Mouse (Mus musculus) adrenal gland, adult 2 months (tissue): ENCODE measurements around the gene Urb2. TPM values are rescaled to one million over a fixed set of nuclear protein-coding genes. Genes with fewer than 3 reads are reported as not detected.
"Not testable (repeated sequence)": the region's sequence is repeated elsewhere in the genome, so short reads cannot be mapped to it uniquely, and the experiment has no call there.

Experiments
- DNase-seq: peaks from one replicate; pipeline ENCODE4 v3.0.0; 2021
- long read RNA-seq: library from polyadenylated mRNA; stranded (forward); transcript quantifications from one replicate; pipeline ENCODE4 v2.0.0, GENCODE M21; 2021
- polyA plus RNA-seq: library from polyadenylated mRNA; depleted of rRNA; stranded (reverse); fragments of >200 nt; gene quantifications from 2 replicates; pipeline ENCODE4 v1.2.3, GENCODE M21; 2012; rRNA removed
- total RNA-seq, 2 experiments: library from RNA; stranded (reverse); gene quantifications; 2 replicates each; pipeline ENCODE4 v1.2.3; 2021

The Urb2 gene
- total RNA-seq (10 to 100 TPM; 10.6 to 12.7 TPM), polyA plus RNA-seq (2.2 and 3.4 TPM in 2 replicates)
- long read RNA-seq, partial matches to known transcripts: 0 of 1 reads
- long read RNA-seq, other reads (novel, unspliced or antisense): 1 of 1 reads

DNA sequence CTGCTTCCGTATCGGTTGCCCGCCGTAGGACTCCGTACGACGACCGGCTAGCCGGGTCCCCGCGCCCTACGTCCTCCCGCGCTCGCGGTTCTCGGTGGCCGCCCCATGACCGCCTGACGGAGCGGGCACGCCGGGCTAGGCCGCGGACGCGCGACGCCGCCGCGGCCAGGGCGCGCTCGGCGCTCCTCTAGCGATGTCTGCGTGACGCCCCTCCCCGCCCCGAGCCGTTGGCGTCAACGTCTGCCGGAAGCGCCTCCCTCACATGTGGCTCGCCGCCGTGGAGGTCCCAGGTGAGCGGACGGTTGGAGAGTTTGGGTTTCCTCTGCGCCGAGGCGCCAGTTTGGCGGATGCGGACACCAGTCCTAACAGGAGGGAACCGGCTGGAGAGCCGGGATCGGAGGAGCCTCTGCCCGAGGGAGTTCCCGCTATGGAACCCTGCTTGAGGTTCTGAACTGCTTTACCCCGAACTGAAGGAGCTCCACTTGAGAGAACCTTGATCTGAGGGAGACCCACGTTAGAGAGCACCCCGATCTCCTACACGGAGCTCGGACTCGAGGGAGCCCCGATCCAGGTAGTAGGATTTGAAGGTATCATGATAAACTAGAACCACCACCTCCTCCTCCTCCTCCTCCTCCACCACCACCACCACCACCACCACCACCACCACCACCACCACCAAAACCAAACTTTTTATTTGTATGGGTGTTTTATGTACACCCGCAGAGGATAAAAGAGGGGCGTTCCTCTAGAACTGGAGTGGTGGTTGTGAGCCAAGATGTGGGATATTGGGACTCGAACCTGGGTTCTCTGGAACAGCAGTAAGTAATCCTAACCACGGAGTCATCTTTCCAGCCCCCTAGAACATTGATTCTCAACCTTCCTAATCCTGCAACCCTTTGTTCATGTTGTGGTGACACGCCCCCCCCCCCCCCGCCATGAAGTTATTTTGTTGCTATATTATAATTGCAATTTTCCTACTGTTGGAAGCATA lies at the start of gene Urb2, which contains the start of gene Taf5l:
Gene Urb2 (plus strand): TSS at position 272 of the 991 bp plus-strand sequence.
Gene Taf5l (minus strand): TSS at position 161 of the 991 bp plus-strand sequence.
- DNase-seq: peak; percentile 98

DNA sequence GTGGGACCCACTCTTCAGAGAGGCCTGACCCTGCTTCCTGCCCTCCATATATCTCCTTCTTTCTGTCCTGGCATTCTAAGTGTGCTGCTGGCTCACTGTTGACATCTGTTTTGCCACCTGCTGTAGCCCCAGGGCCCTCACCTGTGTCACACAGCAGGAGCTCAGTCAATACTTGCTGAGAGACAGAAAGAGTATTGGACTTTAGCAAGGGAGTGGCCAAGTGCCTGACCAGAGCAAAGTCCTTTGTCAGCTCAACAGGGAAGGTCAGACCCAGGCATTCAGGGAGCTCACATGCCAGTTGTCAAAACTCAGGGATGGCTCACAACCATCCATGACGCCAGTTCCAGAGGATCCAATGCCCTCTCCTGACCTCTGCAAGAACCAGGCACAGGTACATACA lies 47.8 kb upstream of the Urb2 start:
- no peak for DNase-seq

DNA sequence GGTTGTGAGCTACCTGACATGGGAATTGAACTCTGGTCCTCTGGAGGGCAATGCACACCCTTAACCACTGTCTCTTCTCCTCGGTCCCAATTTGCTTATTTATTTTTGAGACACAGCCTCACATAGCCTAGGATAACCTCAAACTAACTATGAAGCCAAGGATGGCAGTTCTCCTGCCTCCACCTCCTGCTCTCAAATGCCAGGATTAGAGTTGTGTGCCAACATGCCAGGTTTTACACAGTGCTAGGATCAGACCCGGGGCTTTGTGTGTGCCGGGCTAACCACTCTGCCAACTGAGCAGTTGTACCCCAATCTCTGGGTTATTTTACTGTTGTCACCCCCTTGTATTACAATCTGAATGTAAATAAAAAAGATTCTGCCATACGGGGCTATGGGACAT lies 43.8 kb upstream of the Urb2 start:
- DNase-seq: no peak

DNA sequence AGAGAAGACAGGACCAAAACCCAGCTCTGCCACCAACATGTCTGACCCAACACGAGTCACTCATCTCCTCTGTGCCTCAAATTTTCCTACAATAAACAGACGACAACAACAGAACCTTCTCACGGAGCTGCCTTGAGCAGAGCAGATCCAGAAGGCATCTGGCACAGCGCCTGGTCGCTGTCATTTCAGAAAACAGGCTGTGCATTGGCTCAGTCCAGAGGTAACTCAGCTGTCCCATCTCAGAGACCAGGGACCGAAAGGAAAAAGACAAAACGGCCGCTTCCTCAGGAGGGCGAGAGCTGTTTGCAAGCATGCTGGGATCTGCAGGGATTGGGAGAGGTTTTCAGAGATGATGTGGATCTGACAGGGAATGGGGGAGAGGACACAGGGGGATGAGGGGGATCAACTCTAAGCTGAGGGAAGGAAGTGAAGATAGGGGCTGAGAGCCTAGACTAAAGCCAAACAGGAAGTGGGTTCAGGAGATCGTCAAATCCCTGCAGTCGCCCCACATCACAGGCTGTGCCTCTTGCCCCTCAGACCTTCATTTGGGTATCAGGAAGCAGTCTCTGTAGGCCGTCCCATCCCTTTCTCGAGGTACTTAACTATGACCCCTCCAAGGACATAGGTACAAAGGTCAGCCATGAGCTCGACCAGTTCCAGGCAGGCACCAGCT lies 43.0 kb upstream of the Urb2 start:
- DNase-seq: peak; percentile 26

DNA sequence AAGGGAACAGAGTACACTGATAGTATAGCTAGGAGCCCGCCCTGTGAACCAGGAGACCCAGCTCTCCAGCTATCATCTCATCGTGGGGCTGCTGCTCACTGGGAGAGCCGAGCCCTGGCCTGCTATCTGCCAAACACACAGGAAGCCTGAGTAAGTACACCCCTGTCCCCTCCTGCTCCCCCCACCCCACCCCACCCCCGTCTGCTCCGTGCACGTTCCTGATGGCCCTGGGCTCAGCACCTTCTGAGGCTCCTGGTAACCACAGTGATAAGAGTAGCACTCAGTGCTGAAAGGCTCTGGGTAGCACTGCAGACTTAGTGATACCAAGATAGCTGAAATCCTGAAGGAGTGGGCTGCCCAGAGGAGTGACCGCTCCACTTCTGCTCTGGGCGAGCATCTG lies 42.4 kb upstream of the Urb2 start:
- DNase-seq: no peak

DNA sequence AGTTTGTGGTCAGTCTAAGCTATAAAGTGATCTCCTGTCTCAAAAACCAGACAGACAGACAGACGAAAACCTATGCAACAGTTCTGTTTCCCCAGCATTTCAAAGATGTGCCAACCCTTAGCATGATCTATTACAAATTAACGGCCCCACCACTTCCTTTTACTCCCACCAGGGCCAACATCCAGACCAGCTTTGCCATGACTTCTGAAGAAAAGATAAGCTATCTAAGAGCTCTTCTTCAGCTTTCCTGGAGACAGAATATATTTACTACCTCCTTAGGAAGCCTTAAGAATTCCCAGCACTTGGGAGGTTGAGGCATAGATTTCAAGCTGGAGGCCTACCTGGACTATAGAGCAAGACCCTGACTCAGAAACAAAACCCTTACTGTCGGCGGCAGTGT lies 41.1 kb upstream of the Urb2 start:
- DNase-seq: no peak

DNA sequence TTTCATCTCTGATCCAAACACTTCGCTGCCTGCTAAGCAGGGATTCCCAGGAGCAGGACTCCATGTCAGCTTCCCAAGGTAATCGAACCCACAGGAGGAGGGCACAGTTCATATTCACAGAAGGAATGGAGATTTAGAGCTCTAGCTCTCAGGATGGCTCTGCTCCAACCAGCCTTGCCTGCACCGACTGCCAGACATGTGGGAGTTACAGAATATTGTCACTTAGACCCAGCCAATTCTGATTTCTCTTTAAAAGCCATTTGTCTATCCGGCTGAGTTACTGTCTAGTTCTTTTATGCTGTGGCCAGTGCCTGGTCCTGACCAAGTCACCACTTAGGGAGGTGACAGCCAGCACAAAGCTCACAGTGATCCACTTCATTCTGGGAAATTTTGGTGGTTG lies 39.6 kb upstream of the Urb2 start:
- DNase-seq: no peak

DNA sequence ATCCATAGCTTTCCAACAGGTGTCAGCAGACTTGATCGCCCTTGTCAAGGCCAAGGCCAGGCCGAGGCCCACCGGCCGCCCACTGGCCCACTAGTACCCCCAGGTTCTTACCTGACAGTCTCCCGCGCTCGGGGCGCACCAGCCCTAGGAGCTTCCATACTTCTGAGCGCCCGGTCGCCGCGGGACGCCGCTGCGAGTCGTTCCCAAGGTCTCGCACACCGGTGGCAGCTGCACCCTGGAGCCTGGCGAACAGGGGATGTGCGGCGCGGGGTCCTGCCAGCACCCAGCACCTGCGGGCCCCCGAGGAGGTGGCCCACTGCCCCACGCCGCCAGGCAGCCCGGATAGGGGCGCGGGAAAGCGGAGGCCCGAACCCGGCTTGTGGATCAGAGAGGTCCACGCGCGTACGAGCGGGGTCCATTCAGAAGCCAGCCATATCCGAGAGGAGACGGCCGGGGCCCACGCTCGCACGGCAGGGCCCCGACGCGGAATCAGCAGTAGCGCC lies 39.0 kb upstream of the Urb2 start:
- DNase-seq: no peak

DNA sequence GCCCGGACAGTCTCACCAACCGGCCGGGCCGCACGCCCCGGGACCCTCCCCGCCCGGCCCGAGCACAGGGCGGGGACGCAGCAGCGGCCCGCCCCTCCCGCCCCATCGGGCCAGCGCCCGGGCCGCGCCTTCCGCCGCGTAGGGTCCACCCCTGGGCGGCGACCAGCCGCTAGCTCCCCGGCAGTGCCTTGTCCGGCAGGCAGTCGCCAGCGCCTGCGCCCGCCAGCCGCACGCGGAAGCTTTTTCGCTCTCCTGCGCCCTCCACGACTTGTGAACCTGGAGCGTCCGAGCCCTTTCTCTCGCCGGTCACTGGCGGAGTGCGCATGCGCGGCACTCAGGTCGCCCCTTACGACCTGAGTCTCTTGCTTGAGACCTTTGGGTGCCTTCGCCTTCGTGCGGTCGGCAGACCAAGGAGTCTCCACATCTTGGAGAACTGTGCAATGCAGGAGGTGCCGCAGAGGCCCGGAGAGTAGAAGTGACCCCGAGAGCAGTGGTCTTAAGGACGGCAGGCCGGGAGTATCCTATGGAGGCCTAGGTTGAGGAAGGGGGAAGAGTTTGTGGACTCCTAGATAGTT lies 38.4 kb upstream of the Urb2 start, which contains the start of gene Abcb10:
Gene Abcb10 (minus strand): TSS at position 297 of the 575 bp plus-strand sequence.
- DNase-seq: peak; percentile 98

DNA sequence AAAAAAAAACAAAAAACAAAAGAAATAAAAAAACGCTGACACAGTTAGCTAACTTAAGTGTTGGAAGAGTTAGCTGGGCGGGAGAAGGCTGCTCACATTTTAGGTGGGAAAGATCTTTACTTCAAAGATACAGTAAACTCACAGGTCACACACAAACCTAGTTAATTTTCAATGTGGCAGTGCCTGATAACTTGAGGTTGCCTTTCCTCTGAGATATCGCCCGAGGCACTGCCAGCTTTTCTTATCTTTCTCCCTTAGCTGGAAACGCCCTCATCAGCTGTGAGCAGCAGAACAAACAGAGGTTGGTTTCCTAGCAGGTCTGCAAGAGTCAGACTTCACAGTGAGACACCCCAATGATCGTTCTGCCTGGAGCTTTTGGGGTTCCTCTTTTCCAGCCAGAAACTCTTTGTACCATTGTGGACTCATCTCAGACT lies 32.7 kb upstream of the Urb2 start:
- DNase-seq: no peak

DNA sequence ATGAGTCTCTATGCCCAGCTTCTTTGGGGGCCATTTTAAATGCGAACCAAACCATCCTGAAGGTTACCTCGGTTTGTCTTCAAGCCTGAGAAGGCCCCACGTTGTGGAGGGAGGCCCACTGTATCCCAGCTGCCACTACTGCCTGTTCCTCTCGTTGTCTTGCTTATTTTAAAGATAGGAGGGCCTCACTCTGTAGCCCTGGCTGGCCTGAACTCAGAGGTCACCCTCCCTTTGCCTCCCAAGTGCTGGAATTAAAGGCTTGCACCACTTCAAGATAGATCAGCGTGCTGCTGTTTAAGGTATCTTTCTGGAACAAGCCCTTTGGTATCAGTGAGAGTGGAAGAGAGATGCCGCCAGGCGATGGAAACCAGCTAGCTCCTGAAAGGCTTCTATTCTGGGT lies 32.2 kb upstream of the Urb2 start:
- DNase-seq: no peak

DNA sequence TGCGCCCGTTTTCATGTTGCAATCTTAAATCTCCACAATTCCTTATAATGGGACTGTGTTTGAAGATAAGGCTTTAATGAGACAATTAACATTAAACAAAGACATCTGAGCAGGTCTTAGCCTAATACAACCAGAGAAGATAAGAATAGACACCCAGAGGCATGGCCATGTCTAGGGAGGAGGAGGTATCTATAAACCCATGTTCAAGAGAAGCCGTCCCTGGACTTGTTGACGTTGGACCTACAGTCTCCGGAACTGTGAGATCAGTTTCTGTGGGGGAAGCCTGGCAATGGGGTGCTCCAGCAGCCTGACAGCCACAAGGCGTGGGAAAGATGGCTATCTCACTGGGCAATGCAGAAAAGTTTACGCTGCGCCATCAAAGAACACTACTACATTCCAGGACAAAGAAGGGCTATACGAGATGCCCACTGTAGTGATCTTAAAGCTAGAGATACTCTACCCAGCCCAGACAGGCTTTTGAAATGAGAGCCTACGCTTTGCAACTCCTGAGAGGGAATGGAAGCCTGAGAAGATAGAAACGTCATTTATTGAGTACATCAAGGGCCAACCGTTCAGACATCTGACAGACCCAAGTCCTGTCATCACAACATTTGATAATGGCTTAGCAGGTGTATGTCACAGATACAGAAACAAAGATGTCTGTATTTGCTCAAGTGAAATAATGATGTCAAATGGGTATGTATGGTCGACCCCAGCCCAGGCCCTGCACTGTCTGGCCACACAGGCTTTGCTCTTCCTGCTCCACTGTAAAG lies 30.8 kb upstream of the Urb2 start:
- no peak for DNase-seq

DNA sequence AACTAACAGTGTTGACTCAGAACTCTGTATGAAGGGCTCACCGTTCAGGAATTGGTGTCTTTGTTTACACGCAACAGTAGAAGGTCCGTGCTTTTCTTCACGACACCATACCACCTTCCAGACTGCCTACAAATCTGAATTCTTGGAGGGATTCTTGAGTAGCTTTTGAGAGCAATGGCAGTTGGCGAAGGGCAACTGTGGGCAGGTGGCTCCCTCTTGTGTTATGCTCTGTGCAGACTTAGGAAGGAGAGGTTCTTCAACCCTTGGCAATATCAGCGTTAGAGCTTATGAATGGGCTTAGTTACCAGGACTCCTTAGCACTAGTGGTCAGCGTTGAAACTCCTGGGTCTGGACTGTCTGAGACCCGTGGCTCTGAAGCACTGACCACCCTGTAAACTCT lies 28.7 kb upstream of the Urb2 start:
- no peak for DNase-seq

DNA sequence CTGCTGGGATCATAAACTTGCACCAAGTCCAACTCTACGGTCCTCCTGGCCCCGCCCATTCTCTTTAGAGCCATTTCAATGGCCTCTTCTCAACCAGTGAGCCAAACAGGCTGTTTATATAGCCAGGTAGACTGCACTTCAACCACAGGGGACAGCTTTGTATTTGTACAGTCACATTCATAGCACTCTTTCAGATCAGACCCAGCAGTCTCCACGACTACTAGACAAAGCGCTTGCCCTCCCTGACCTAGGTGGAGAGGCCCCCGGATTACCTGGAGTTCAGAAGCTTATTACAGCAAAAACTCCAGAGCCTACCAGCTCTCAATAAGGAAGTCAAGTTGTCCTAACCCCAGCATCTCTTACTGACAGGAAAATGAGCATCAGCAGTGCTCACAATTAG lies 27.7 kb upstream of the Urb2 start:
- no peak for DNase-seq

DNA sequence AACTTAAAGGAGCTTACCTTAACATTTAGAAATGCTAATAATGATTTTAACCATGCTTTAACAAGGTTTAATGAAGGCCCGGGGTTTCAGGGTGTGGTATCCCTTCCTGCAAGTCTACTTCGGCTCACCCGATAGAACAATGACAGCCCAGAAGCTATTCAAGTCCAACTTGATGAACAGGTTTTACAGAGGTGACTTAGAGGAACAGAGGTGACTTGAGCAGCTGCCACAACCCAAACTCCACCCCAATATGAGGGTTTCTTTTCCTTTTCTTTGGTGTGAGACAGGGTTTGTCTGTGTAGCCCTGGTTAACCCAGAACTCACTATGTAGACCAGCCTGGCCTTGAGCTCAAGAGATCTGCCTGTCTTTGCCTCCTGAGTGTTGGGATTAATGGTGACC lies 27.3 kb upstream of the Urb2 start:
- DNase-seq: no peak

DNA sequence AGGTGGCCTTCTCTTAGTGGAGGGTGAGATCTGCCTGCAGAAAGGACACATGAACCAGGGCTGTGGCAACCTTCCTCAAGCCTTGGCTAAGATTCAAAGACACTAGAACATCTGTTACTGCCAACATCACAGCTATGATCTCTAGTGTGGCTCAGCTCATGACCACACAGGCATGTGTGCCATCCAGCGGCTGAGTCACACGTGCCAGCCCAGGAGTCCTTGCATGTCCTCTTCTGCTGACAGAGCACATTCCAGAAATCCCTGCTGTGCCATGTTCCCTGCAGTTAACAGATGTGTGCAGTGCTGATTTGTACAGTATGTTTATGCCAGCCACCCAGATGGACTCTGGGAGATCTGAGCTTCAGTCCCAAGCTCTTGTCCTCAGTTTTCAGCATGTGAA lies 21.7 kb upstream of the Urb2 start:
- DNase-seq: peak; percentile 78

DNA sequence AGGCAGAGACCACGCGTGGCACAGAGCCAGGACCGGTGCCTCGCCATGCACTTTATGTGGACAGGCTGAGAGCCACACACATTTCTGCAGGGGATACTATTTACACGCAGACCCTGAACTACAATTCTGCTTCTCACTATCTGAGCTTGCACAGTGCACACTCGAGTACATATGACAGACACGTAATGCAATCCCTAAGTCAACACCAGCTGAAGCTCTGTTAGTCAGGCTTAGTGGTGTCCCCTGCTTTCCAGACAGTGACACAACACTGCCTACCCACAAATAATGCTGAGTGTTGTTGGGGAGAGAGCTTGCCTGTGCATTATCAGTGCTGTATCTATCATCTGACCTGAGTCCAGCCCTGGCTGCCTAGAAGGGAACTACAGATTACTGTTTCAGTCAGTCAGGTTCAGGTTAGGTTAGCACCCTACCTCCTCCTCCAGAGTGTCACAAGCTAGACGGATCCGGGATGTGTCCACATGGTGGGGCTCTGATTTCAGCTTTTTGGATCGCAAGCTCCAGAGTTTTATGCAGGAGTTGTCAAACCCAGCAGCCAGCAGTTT lies 18.7 kb upstream of the Urb2 start:
- DNase-seq: no peak

DNA sequence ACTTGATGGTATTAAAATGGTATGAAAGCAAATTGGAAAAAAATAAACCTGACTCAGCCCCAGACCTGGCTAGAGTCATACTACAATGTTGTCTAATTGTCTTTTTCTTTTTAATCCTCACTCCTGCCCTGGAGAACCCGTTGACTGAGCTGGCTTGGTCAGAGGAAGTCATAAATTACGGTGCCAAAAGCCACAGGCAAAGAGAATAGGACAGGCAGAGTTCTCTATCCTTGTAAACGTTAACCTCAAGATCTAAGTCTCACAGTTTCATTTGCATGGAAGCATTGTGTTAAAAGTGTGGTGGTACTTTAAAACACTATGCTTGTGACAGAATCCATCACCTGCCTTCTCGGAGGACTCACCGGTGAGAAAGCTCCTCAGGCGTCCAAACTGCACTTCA lies 13.5 kb upstream of the Urb2 start:
- DNase-seq: no peak

DNA sequence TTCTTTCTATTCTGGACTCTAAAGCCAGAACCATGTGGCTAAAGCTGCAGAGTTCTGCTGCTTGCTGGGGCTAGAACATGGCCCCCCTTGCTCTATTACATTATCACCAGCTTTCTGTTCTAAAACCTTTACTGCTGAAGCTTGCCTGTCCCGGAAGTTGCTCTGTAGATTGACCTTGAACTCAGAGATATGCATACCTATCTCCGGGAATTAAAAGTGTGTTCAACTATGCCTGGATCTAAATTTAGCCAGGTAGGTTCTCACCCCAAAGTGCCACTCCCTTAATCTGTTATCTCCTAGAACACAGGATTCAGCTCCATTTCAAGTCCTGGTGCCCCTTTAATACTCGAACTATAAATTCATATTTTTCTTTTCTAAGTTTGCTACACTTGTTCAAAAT lies 9.7 kb upstream of the Urb2 start:
- no peak for DNase-seq

DNA sequence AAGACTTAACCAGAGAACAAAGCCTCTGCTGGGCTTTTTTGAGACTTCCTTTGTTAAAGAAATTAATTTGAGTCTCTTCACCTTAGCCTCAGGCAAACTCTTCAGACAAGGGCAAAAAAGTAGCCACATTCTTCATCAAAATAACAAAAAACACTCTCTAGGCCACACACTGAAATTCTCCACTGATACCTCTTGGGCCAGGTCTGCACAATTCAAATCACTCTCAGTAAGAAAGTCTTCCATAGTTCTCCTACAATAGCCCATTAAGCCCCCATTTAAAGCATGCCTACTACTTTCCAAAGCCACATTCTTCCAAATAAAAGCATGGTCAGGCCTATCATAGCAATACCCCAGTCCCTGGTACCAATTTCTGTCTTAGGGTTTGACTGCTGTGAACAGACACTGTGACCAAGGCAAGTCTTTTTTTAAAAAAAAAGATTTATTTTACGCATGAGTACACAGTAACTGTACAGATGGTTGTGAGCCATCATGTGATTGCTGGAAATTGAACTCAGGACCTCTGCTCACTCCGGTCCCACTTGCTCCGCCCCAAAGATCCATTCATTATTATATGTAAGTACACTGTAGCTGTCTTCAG lies 9.2 kb upstream of the Urb2 start:
- DNase-seq: no peak

DNA sequence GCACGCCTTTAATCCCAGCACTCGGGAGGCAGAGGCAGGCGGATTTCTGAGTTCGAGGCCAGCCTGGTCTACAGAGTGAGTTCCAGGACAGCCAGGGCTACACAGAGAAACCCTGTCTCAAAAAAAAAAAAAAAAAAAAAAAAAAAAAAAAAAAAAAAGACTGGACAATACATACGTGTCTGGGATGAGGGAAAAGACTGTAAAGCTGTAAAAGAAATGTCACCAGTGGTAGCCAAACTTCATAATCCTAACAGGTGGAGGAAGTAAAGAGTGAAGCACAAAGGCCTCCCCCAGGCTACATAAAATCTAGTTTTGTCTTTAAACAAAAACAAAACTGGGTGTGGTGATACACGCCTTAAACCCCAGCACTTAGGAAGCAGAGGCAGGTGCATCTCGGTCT lies 7.0 kb upstream of the Urb2 start:
- not testable (repeated sequence) for DNase-seq
